Comparison of ENCODE assay signal across 8 mouse cellular contexts in the genomic region with DNA sequence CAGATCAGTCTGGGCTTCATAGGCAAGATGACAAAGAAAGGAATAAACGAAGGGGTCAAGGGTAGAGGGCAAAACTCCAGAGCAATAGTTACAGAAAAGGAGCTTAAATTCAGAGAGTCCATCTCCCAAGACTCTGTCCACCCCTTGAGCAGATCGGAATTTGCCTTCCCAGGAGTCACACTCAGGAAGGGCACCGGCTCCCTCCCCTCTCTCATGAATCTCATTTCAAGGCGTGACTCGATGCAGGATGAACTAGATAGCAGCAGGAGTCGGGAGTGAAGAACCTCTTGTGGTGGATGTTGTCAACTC. TPM values are rescaled to one million over a fixed set of nuclear protein-coding genes. Genes with fewer than 3 reads are reported as not detected.
DNase-seq lines count a peak whose midpoint lies in the region; ATAC-seq lines count a peak whose summit lies in the region.

No protein-coding gene starts in this region.

- WGBS in lung, embryonic 15.5 days: 0% methylated on average over 6 of the region's 6 CpGs
- 2% methylated on average over 6 of the region's 6 CpGs for WGBS in forebrain, embryonic 10.5 days
- WGBS in liver, embryonic 12.5 days (ENCODE audit: insufficient replicate concordance): 8% methylated on average over 6 of the region's 6 CpGs
- 2% methylated on average over 6 of the region's 6 CpGs for WGBS in stomach, embryonic 14.5 days

- no peak for DNase-seq in lung, postnatal 14 days
- no peak for DNase-seq in forebrain, embryonic 10.5 days (ENCODE audit: extremely low spot score, low spot score)
- no peak for DNase-seq in thymus, postnatal 14 days
- no peak for DNase-seq in adrenal gland, postnatal 4 days (ENCODE audit: low spot score in 2 of 2)
- no peak for DNase-seq in kidney, postnatal 10 days

- H3K27ac ChIP-seq in lung, embryonic 15.5 days: 0 out of 2 replicates have a peak overlapping the region, but pooled peaks have one; percentile 78
- peak overlapping the region; percentile 98 for H3K27ac ChIP-seq in forebrain, embryonic 10.5 days
- H3K27ac ChIP-seq in liver, embryonic 12.5 days: peak overlapping the region; percentile 81
- H3K27ac ChIP-seq in stomach, embryonic 14.5 days (ENCODE audit: low read length): no peak overlapping the region

- no peaks in the 10 kb centered on the region; the same call in 1 of the 2 replicates for H3K27me3 ChIP-seq in lung, embryonic 15.5 days
- peaks cover 11% of the 10 kb centered on the region; the same call in 1 of the 2 replicates for H3K27me3 ChIP-seq in forebrain, embryonic 10.5 days (ENCODE audit: poor library complexity, severe bottlenecking)
- H3K27me3 ChIP-seq in liver, embryonic 12.5 days (replicated peaks): peaks cover 11% of the 10 kb centered on the region
- H3K27me3 ChIP-seq in stomach, embryonic 14.5 days (ENCODE audit: control insufficient read depth, insufficient read depth, low read length): no peaks in the 10 kb centered on the region

- H3K9me3 ChIP-seq in lung, embryonic 15.5 days: no peaks in the 10 kb centered on the region
- no peaks in the 10 kb centered on the region for H3K9me3 ChIP-seq in forebrain, embryonic 10.5 days
- H3K9me3 ChIP-seq in liver, embryonic 12.5 days (replicated peaks): no peaks in the 10 kb centered on the region
- H3K9me3 ChIP-seq in stomach, embryonic 14.5 days (ENCODE audit: control insufficient read depth, low read depth, low read length): no peaks in the 10 kb centered on the region

- peak overlapping the region; percentile 49 for H3K9ac ChIP-seq in lung, embryonic 15.5 days
- peak overlapping the region; percentile 66 for H3K9ac ChIP-seq in liver, embryonic 12.5 days
- no peak overlapping the region for H3K9ac ChIP-seq in stomach, embryonic 14.5 days (replicated peaks; ENCODE audit: low read depth, low read length)

- H3K4me2 ChIP-seq in lung, embryonic 15.5 days: peak overlapping the region; percentile 68
- H3K4me2 ChIP-seq in liver, embryonic 12.5 days: peak overlapping the region; percentile 68
- H3K4me2 ChIP-seq in stomach, embryonic 14.5 days (replicated peaks; ENCODE audit: low read depth, low read length): peak overlapping the region; percentile 53

- H3K4me3 ChIP-seq in lung, embryonic 15.5 days: peak overlapping the region; percentile 53
- peak overlapping the region; percentile 62 for H3K4me3 ChIP-seq in forebrain, embryonic 10.5 days
- H3K4me3 ChIP-seq in liver, embryonic 12.5 days: peak overlapping the region; percentile 59
- peak overlapping the region; percentile 33 for H3K4me3 ChIP-seq in stomach, embryonic 14.5 days (ENCODE audit: low read depth, low read length)

- no peaks in the 10 kb centered on the region for H3K36me3 ChIP-seq in lung, embryonic 15.5 days
- H3K36me3 ChIP-seq in forebrain, embryonic 10.5 days (replicated peaks): no peaks in the 10 kb centered on the region
- peaks cover 8% of the 10 kb centered on the region; the same call in 1 of the 2 replicates for H3K36me3 ChIP-seq in liver, embryonic 12.5 days
- no peaks in the 10 kb centered on the region for H3K36me3 ChIP-seq in stomach, embryonic 14.5 days (ENCODE audit: control insufficient read depth, insufficient read depth, low read length)

- H3K4me1 ChIP-seq in lung, embryonic 15.5 days: peaks cover 4% of the 10 kb centered on the region; the same call in 1 of the 2 replicates
- H3K4me1 ChIP-seq in forebrain, embryonic 10.5 days: peaks cover 8% of the 10 kb centered on the region
- H3K4me1 ChIP-seq in liver, embryonic 12.5 days: peaks cover 19% of the 10 kb centered on the region
- H3K4me1 ChIP-seq in stomach, embryonic 14.5 days (ENCODE audit: control insufficient read depth, insufficient read depth, low read length): no peaks in the 10 kb centered on the region

- peak; percentile 43; the same call in 1 of the 2 replicates for ATAC-seq in lung, embryonic 15.5 days (ENCODE audit: borderline replicate concordance, extremely low read depth, low FRiP score, low TSS enrichment)
- ATAC-seq in liver, embryonic 12.5 days: peak; percentile 13
- ATAC-seq in stomach, embryonic 14.5 days (ENCODE audit: insufficient number of reproducible peaks, insufficient read depth, low FRiP score, low read depth): peak; percentile 60; the same call in 1 of the 2 replicates

RNA-seq across cellular contexts. Expression of a gene that starts 15.7 kb away (rescaled TPM):
- polyA plus RNA-seq in lung, embryonic 15.5 days (2015; fragmentation: Nextera tagmentation; extraction: Ambion mirVana): 0.27 and 0.53 TPM in 2 replicates
- 0.15 and 0.19 TPM in 2 replicates for polyA plus RNA-seq in forebrain, embryonic 10.5 days (2016; fragmentation: Nextera tagmentation; extraction: Ambion mirVana)
- polyA plus RNA-seq in liver, embryonic 12.5 days (2016; fragmentation: Nextera tagmentation; extraction: Ambion mirVana): 14.5 and 15.6 TPM in 2 replicates
- polyA plus RNA-seq in stomach, embryonic 14.5 days (2014; fragmentation: Nextera tagmentation; extraction: Ambion mirVana): 0.14 TPM in 1 of 2 replicates, not detected in the other
- total RNA-seq in adrenal gland, postnatal 4 days (2021): 1 to 10 TPM; 1.9 to 3.7 TPM

RNA-seq across cellular contexts. Expression of a gene that starts 28.0 kb away (rescaled TPM):
- polyA plus RNA-seq in lung, embryonic 15.5 days (2015; fragmentation: Nextera tagmentation; extraction: Ambion mirVana): 53.1 and 55.7 TPM in 2 replicates
- polyA plus RNA-seq in forebrain, embryonic 10.5 days (2016; fragmentation: Nextera tagmentation; extraction: Ambion mirVana): 66.4 and 67.0 TPM in 2 replicates
- 32.8 and 33.4 TPM in 2 replicates for polyA plus RNA-seq in liver, embryonic 12.5 days (2016; fragmentation: Nextera tagmentation; extraction: Ambion mirVana)
- polyA plus RNA-seq in stomach, embryonic 14.5 days (2014; fragmentation: Nextera tagmentation; extraction: Ambion mirVana): 68.6 and 72.3 TPM in 2 replicates
- 100 to 1,000 TPM; 105 to 121 TPM for total RNA-seq in adrenal gland, postnatal 4 days (2021)

RNA-seq across cellular contexts. Expression of a gene that starts 31.6 kb away (rescaled TPM):
- 12.1 and 12.3 TPM in 2 replicates for polyA plus RNA-seq in lung, embryonic 15.5 days (2015; fragmentation: Nextera tagmentation; extraction: Ambion mirVana)
- 16.4 and 16.6 TPM in 2 replicates for polyA plus RNA-seq in forebrain, embryonic 10.5 days (2016; fragmentation: Nextera tagmentation; extraction: Ambion mirVana)
- 8.2 and 8.3 TPM in 2 replicates for polyA plus RNA-seq in liver, embryonic 12.5 days (2016; fragmentation: Nextera tagmentation; extraction: Ambion mirVana)
- polyA plus RNA-seq in stomach, embryonic 14.5 days (2014; fragmentation: Nextera tagmentation; extraction: Ambion mirVana): 15.9 and 16.7 TPM in 2 replicates
- total RNA-seq in adrenal gland, postnatal 4 days (2021): 10 to 100 TPM; 17.6 to 20.0 TPM

Comparison
In these comparisons a context has a peak if more than half of its experiments do, and no peak if none do; other contexts are left out.
1. RNA of a gene that starts 15.7 kb away (polyA plus RNA-seq): 14.5 to 15.6 TPM in liver, embryonic 12.5 days; 0.27 to 0.53 TPM in lung, embryonic 15.5 days, 0.15 to 0.19 TPM in forebrain, embryonic 10.5 days and 0.14 TPM in stomach, embryonic 14.5 days; every median in the first group is over 10 times any median in the second.
2. Peak in every context shown above with its lines, with median percentiles within 50 percentile points of each other: ATAC-seq, H3K4me2 ChIP-seq and H3K4me3 ChIP-seq.